Mouse (Mus musculus): ENCODE measurements around the gene Cracr2b. TPM values are rescaled to one million over a fixed set of nuclear protein-coding genes. Genes with fewer than 3 reads are reported as not detected.

The Cracr2b gene
- polyA plus RNA-seq (2021; fragmentation: Nextera tagmentation) = 3.8 and 5.6 TPM in 2 replicates
- long read RNA-seq, experiment 1, partial matches to known transcripts = 4 of 10 reads
- long read RNA-seq, experiment 1, other reads (novel, unspliced or antisense) = 4 of 10 reads
- long read RNA-seq, experiment 2, partial matches to known transcripts = 3 of 4 reads
- long read RNA-seq, experiment 2, other reads (novel, unspliced or antisense) = 1 of 4 reads

GRCm38 (mm10) chr7:141460391-141461113, at the start of gene Cracr2b:
Gene Cracr2b (plus strand): TSS chr7:141461094.

GRCm38 (mm10) chr7:141413809-141414584, 46.9 kb upstream of the Cracr2b start, which contains the start of gene Gatd1:
Gene Gatd1 (minus strand): TSS chr7:141414136.

GRCm38 (mm10) chr7:141429310-141429709, 31.6 kb upstream of the Cracr2b start, which contains the start of gene Cend1:
Gene Cend1 (minus strand): TSS chr7:141429491.

GRCm38 (mm10) chr7:141437178-141438120, 23.4 kb upstream of the Cracr2b start, which contains the start of gene Slc25a22:
Gene Slc25a22 (minus strand): TSS chr7:141437892.

GRCm38 (mm10) chr7:141443828-141444237, 17.1 kb upstream of the Cracr2b start, which contains the start of gene Pidd1:
Gene Pidd1 (minus strand): TSS chr7:141444025.

GRCm38 (mm10) chr7:141447110-141447991, 13.5 kb upstream of the Cracr2b start, which contains the start of gene Rplp2:
Gene Rplp2 (plus strand): TSS chr7:141447370.

GRCm38 (mm10) chr7:141454967-141455551, 5.8 kb upstream of the Cracr2b start, which contains the start of gene Pnpla2:
Gene Pnpla2 (plus strand): TSS chr7:141455198.

GRCm38 (mm10) chr7:141467230-141468030, 6.5 kb downstream of the Cracr2b start, which contains the start of gene Cd151:
Gene Cd151 (plus strand): TSS chr7:141467392.

GRCm38 (mm10) chr7:141475011-141475804, 14.3 kb downstream of the Cracr2b start, which contains the start of the genes Polr2l and Tspan4:
Gene Polr2l (minus strand): TSS chr7:141475132.
Gene Tspan4 (plus strand): TSS chr7:141475240.

Other genes with a start within 250 kb of the Cracr2b start
- gene Lmntd2, start 247.0 kb upstream of the Cracr2b start, polyA plus RNA-seq (2021; fragmentation: Nextera tagmentation) = not detected in 2 replicates
- gene Rassf7, start 245.2 kb upstream of the Cracr2b start, polyA plus RNA-seq (2021; fragmentation: Nextera tagmentation) = 1.9 and 2.6 TPM in 2 replicates
- 17.9 and 20.5 TPM in 2 replicates for gene Phrf1, start 232.3 kb upstream of the Cracr2b start, polyA plus RNA-seq (2021; fragmentation: Nextera tagmentation)
- gene Irf7, start 194.6 kb upstream of the Cracr2b start, polyA plus RNA-seq (2021; fragmentation: Nextera tagmentation) = 2.1 and 4.0 TPM in 2 replicates
- gene Cdhr5, start 184.3 kb upstream of the Cracr2b start, polyA plus RNA-seq (2021; fragmentation: Nextera tagmentation) = not detected in 2 replicates
- 0.45 and 0.78 TPM in 2 replicates for gene Sct, start 182.0 kb upstream of the Cracr2b start, polyA plus RNA-seq (2021; fragmentation: Nextera tagmentation)
- 0.55 and 0.61 TPM in 2 replicates for gene Drd4, start 169.1 kb upstream of the Cracr2b start, polyA plus RNA-seq (2021; fragmentation: Nextera tagmentation)
- gene Deaf1, start 133.4 kb upstream of the Cracr2b start, polyA plus RNA-seq (2021; fragmentation: Nextera tagmentation) = 54.9 and 58.5 TPM in 2 replicates
- gene Tmem80, start 133.4 kb upstream of the Cracr2b start, polyA plus RNA-seq (2021; fragmentation: Nextera tagmentation) = 33.0 and 33.7 TPM in 2 replicates
- 3.2 and 5.2 TPM in 2 replicates for gene Eps8l2, start 122.2 kb upstream of the Cracr2b start, polyA plus RNA-seq (2021; fragmentation: Nextera tagmentation)
- gene Taldo1, start 68.9 kb upstream of the Cracr2b start, polyA plus RNA-seq (2021; fragmentation: Nextera tagmentation) = 241 and 260 TPM in 2 replicates
- 38.8 and 54.8 TPM in 2 replicates for gene Gatd1, start 47.0 kb upstream of the Cracr2b start, polyA plus RNA-seq (2021; fragmentation: Nextera tagmentation)
- gene Cend1, start 31.6 kb upstream of the Cracr2b start, polyA plus RNA-seq (2021; fragmentation: Nextera tagmentation) = 211 and 240 TPM in 2 replicates
- 82.6 and 134 TPM in 2 replicates for gene Slc25a22, start 23.2 kb upstream of the Cracr2b start, polyA plus RNA-seq (2021; fragmentation: Nextera tagmentation)
- gene Pidd1, start 17.1 kb upstream of the Cracr2b start, polyA plus RNA-seq (2021; fragmentation: Nextera tagmentation) = 0.28 and 0.41 TPM in 2 replicates
- gene Rplp2, start 13.7 kb upstream of the Cracr2b start, polyA plus RNA-seq (2021; fragmentation: Nextera tagmentation) = 2,138 and 2,186 TPM in 2 replicates
- 14.2 and 16.1 TPM in 2 replicates for gene Pnpla2, start 5.9 kb upstream of the Cracr2b start, polyA plus RNA-seq (2021; fragmentation: Nextera tagmentation)
- 19.9 and 43.0 TPM in 2 replicates for gene Cd151, start 6.3 kb downstream of the Cracr2b start, polyA plus RNA-seq (2021; fragmentation: Nextera tagmentation)
- 81.1 and 93.5 TPM in 2 replicates for gene Polr2l, start 14.0 kb downstream of the Cracr2b start, polyA plus RNA-seq (2021; fragmentation: Nextera tagmentation)
- gene Tspan4, start 14.1 kb downstream of the Cracr2b start, polyA plus RNA-seq (2021; fragmentation: Nextera tagmentation) = 24.3 and 26.7 TPM in 2 replicates
- 50.6 and 67.4 TPM in 2 replicates for gene Chid1, start 78.8 kb downstream of the Cracr2b start, polyA plus RNA-seq (2021; fragmentation: Nextera tagmentation)
- gene Ap2a2, start 101.1 kb downstream of the Cracr2b start, polyA plus RNA-seq (2021; fragmentation: Nextera tagmentation) = 81.2 and 127 TPM in 2 replicates
- not detected in 2 replicates for gene Muc6, start 194.2 kb downstream of the Cracr2b start, polyA plus RNA-seq (2021; fragmentation: Nextera tagmentation)
- gene Muc2, start 229.2 kb downstream of the Cracr2b start, polyA plus RNA-seq (2021; fragmentation: Nextera tagmentation) = not detected in 2 replicates

Measured in left cerebral cortex, adult 6 months (tissue).